Mouse (Mus musculus): ENCODE measurements around the gene Sash1.

- no peak for TF ChIP-seq CTCF (IDR thresholded peaks at IDR 0.05; ENCODE audit: borderline replicate concordance, control insufficient read depth, extremely low read depth, insufficient read depth, low read length, poor library complexity)
- no peak for TF ChIP-seq POLR2A (IDR thresholded peaks at IDR 0.05; ENCODE audit: control insufficient read depth, extremely low read depth, insufficient read depth, low read length, poor library complexity)
Observed at GRCm38 (mm10) chr10:8804292-8804691, 81.6 kb downstream of the Sash1 start.
